Mouse (Mus musculus) lung, postnatal 0 days (tissue): Measurements from ENCODE around the gene Tpm4. TPM values are rescaled to one million over a fixed set of nuclear protein-coding genes. Genes with fewer than 3 reads are reported as not detected.

ENCODE experiments used
- ATAC-seq: fragments of 200-750 bp; cut with Nextera tagmentation; 2 replicates; pipeline ENCODE4 v1.8.0; 2017; ENCODE audit warnings: moderate library complexity
- DNase-seq: peaks from one replicate; pipeline ENCODE4 v3.0.0-alpha.2; 2016; ENCODE audit warnings: low spot score
- H3K27ac ChIP-seq: fragments of 300-500 bp; sonication (generic); 2 replicates; pipeline ENCODE4 v1.5.1; 2014; ENCODE audit warnings: antibody characterized with exemption, mild to moderate bottlenecking, low read length, mixed read lengths
- H3K27me3 ChIP-seq: fragments of 300-500 bp; sonication (generic); replicated peaks from 2 replicates; pipeline ENCODE4 v1.6.1; 2014; ENCODE audit warnings: low read length, mixed read lengths; ENCODE audit not compliant: insufficient read depth
- H3K36me3 ChIP-seq: fragments of 300-500 bp; sonication (generic); 2 replicates; pipeline ENCODE4 v1.6.1; 2014; ENCODE audit warnings: low read length, mixed read lengths; ENCODE audit not compliant: insufficient read depth
- H3K4me1 ChIP-seq: fragments of 300-500 bp; sonication (generic); 2 replicates; pipeline ENCODE4 v1.6.1; 2014; ENCODE audit warnings: antibody characterized with exemption, low read depth, low read length, mixed read lengths; ENCODE audit not compliant: insufficient read depth
- H3K4me2 ChIP-seq: fragments of 300-500 bp; sonication (generic); replicated peaks from 2 replicates; pipeline ENCODE4 v1.6.1; 2014; ENCODE audit warnings: low read depth, mild to moderate bottlenecking, low read length, moderate library complexity, mixed read lengths
- H3K4me3 ChIP-seq: fragments of 300-500 bp; sonication (generic); 2 replicates; pipeline ENCODE4 v1.5.1; 2014; ENCODE audit warnings: low read depth, low read length
- H3K9ac ChIP-seq: fragments of 300-500 bp; sonication (generic); replicated peaks from 2 replicates; pipeline ENCODE4 v1.6.1; 2014; ENCODE audit warnings: low read depth, mild to moderate bottlenecking
- H3K9me3 ChIP-seq: fragments of 300-500 bp; sonication (generic); 2 replicates; pipeline ENCODE4 v1.6.1; 2016; ENCODE audit warnings: low read length, mixed read lengths
- CTCF ChIP-seq: IDR thresholded peaks from 2 replicates; pipeline ENCODE4 v1.5.1; 2016; ENCODE audit warnings: antibody characterized with exemption, mild to moderate bottlenecking
- EP300 ChIP-seq: IDR thresholded peaks from 2 replicates; pipeline ENCODE4 v1.6.1; 2016; ENCODE audit warnings: antibody characterized with exemption, mild to moderate bottlenecking, control low read depth
- WGBS: fragments of 180-500 bp; shearing (Covaris S2); extraction: QIAGEN DNeasy Blood & Tissue Kit; methylation state at CpG from one replicate; pipeline ENCODE4 v1.1.7; 2014; 5-methylcytosine and 5-hydroxymethylcytosine counted together
- polyA plus RNA-seq: library from polyadenylated mRNA; unstranded; fragments of >200 nt; fragmentation: Nextera tagmentation; extraction: Ambion mirVana; gene quantifications from 2 replicates; pipeline ENCODE4 v1.2.1, GENCODE M21; 2015

The Tpm4 gene
- polyA plus RNA-seq, 1 experiment from 2014 or later, result 585 TPM

- Histone ChIP-seq H3K9ac (no peak overlapping the region), H3K27me3 (no peaks in the 10 kb centered on the region), H3K4me1 (no peaks in the 10 kb centered on the region), H3K27ac (no peak overlapping the region), H3K36me3 (peaks cover 59% of the 10 kb centered on the region), H3K9me3 (no peaks in the 10 kb centered on the region), H3K4me3 (no peak overlapping the region), H3K4me2 (no peak overlapping the region)
- DNase-seq (no peak), ATAC-seq (no peak)
- TF ChIP-seq CTCF, result no peak
- no peak for TF ChIP-seq EP300
- WGBS, result 70% methylated on average over 3 of the region's 3 CpGs
Measured at GRCm38 (mm10) chr8:72169681-72170249, 35.0 kb downstream of the Tpm4 start.

GRCm38 (mm10) chr8:72177346-72177925 lies 42.7 kb downstream of the Tpm4 start:
- Histone ChIP-seq H3K36me3 (peaks cover 69% of the 10 kb centered on the region), H3K27me3 (no peaks in the 10 kb centered on the region), H3K4me2 (no peak overlapping the region), H3K4me3 (no peak overlapping the region), H3K9me3 (no peaks in the 10 kb centered on the region), H3K27ac (no peak overlapping the region), H3K4me1 (no peaks in the 10 kb centered on the region), H3K9ac (no peak overlapping the region)
- peak; percentile 71 for ATAC-seq
- WGBS, result 61% methylated on average over 5 of the region's 5 CpGs
- DNase-seq, result peak; percentile 80
- TF ChIP-seq CTCF (peak; percentile 92), EP300 (no peak)

GRCm38 (mm10) chr8:72183554-72184202 lies 48.9 kb downstream of the Tpm4 start:
- WGBS, result 72% methylated on average over 2 of the region's 2 CpGs
- H3K4me2 ChIP-seq, result no peak overlapping the region

GRCm38 (mm10) chr8:72187793-72188331 lies 53.1 kb downstream of the Tpm4 start:
- no peak for TF ChIP-seq CTCF
- no peak for TF ChIP-seq EP300
- 94% methylated on average over 2 of the region's 2 CpGs for WGBS
- Histone ChIP-seq H3K4me2 (no peak overlapping the region), H3K4me3 (no peak overlapping the region), H3K27ac (no peak overlapping the region), H3K9me3 (no peaks in the 10 kb centered on the region), H3K27me3 (no peaks in the 10 kb centered on the region), H3K9ac (no peak overlapping the region), H3K36me3 (no peaks in the 10 kb centered on the region), H3K4me1 (no peaks in the 10 kb centered on the region)
- DNase-seq (no peak), ATAC-seq (no peak)

More at GRCm38 (mm10) chr8:72183554-72184202, 48.9 kb downstream of the Tpm4 start:
- H3K4me1 ChIP-seq, result no peaks in the 10 kb centered on the region
- H3K36me3 ChIP-seq, result peaks cover 27% of the 10 kb centered on the region; the same call in 1 of the 2 replicates
- TF ChIP-seq EP300, result no peak
- no peak for TF ChIP-seq CTCF
- H3K27me3 ChIP-seq, result no peaks in the 10 kb centered on the region
- ATAC-seq (peak; percentile 28; the same call in 1 of the 2 replicates), DNase-seq (no peak)
- no peak overlapping the region for H3K4me3 ChIP-seq
- no peaks in the 10 kb centered on the region for H3K9me3 ChIP-seq
- no peak overlapping the region for H3K9ac ChIP-seq
- no peak overlapping the region for H3K27ac ChIP-seq

GRCm38 (mm10) chr8:72189417-72190214 lies 54.8 kb downstream of the Tpm4 start, which contains the start of gene Hsh2d:
TSS of gene Hsh2d (plus strand) at chr8:72189638.
- H3K27ac ChIP-seq, result peak within 1 kb of the TSS; percentile 73
- no peak within 1 kb of the TSS for H3K9ac ChIP-seq
- DNase-seq (peak; percentile 87), ATAC-seq (peak; percentile 96)
- 41% methylated on average over 12 of the region's 12 CpGs for WGBS
- peak within 1 kb of the TSS; percentile 17 for H3K4me2 ChIP-seq
- no peaks in the 10 kb centered on the region for H3K4me1 ChIP-seq
- H3K36me3 ChIP-seq, result no peaks in the 10 kb centered on the region
- no peaks in the 10 kb centered on the region for H3K9me3 ChIP-seq
- H3K27me3 ChIP-seq, result no peaks in the 10 kb centered on the region
- no peak within 1 kb of the TSS for H3K4me3 ChIP-seq
- TF ChIP-seq CTCF (peak; percentile 57), EP300 (no peak)

GRCm38 (mm10) chr8:72190215-72190539 lies 55.4 kb downstream of the Tpm4 start:
- Histone ChIP-seq H3K4me3 (no peak overlapping the region), H3K27ac (peak overlapping the region; percentile 73), H3K36me3 (no peaks in the 10 kb centered on the region), H3K9ac (no peak overlapping the region), H3K27me3 (no peaks in the 10 kb centered on the region), H3K4me1 (no peaks in the 10 kb centered on the region), H3K4me2 (no peak overlapping the region), H3K9me3 (no peaks in the 10 kb centered on the region)
- TF ChIP-seq CTCF (no peak), EP300 (no peak)
- DNase-seq (no peak), ATAC-seq (no peak)
- 38% methylated on average over 2 of the region's 2 CpGs for WGBS
